Mouse (Mus musculus) 416B (cell line): ENCODE results near the gene B3glct.
A peak's percentile ranks its signal among the peaks of the same experiment; 100 is the strongest.

Experiments used
- DNase-seq: peaks from one replicate; pipeline ENCODE4 v3.0.0; 2011; ENCODE audit warnings: low read depth

The B3glct gene

GRCm38 (mm10) chr5:149748640-149749580, 70.9 kb downstream of the B3glct start:
- DNase-seq = peak; percentile 6

GRCm38 (mm10) chr5:149751861-149752260, 73.8 kb downstream of the B3glct start:
- no peak for DNase-seq

GRCm38 (mm10) chr5:149753073-149753472, 75.0 kb downstream of the B3glct start:
- DNase-seq = no peak

GRCm38 (mm10) chr5:149767116-149767515, 89.1 kb downstream of the B3glct start:
- no peak for DNase-seq

GRCm38 (mm10) chr5:149767651-149768301, 89.7 kb downstream of the B3glct start:
- no peak for DNase-seq

GRCm38 (mm10) chr5:149769666-149770065, 91.6 kb downstream of the B3glct start:
- DNase-seq = no peak

GRCm38 (mm10) chr5:149776038-149776437, 98.0 kb downstream of the B3glct start:
- peak; percentile 39 for DNase-seq

- no peak for DNase-seq
These were observed 101.7 kb downstream of the B3glct start for GRCm38 (mm10) chr5:149779740-149780139.

- peak; percentile 30 for DNase-seq
These were observed 102.4 kb downstream of the B3glct start for GRCm38 (mm10) chr5:149780411-149780810.

GRCm38 (mm10) chr5:149790087-149790486, 112.1 kb downstream of the B3glct start:
- no peak for DNase-seq

- DNase-seq = no peak
These were observed 132.0 kb downstream of the B3glct start for GRCm38 (mm10) chr5:149810071-149810470.

- no peak for DNase-seq
These were observed 133.8 kb downstream of the B3glct start for GRCm38 (mm10) chr5:149811835-149812234.
